9 mouse cellular contexts compared by ENCODE assay signal in genomic region chr8:4325751-4326036, GRCm38 (mm10). TPM values are rescaled to one million over a fixed set of nuclear protein-coding genes. Genes with fewer than 3 reads are reported as not detected.
DNase-seq lines count a peak whose midpoint lies in the region; ATAC-seq and TF ChIP-seq lines count a peak whose summit lies in the region.
"Had no signal": no experiment of that assay in that cellular context is flagged by ENCODE, and none has a peak within 500 bp of the region (broad histone marks: within the 10 kb centered on the region; RNA-seq: fewer than 3 reads in every experiment).

No protein-coding gene starts in this region.

- no peak for ATAC-seq in hindbrain, embryonic 11.5 days (ENCODE audit: low FRiP score)
- ATAC-seq in midbrain, embryonic 11.5 days (ENCODE audit: low FRiP score): no peak

- H3K4me1 ChIP-seq in kidney, adult 2 months (ENCODE audit: control insufficient read depth, insufficient read depth, low read length): peaks cover 28% of the 10 kb centered on the region
- H3K4me1 ChIP-seq in bone marrow, adult 2 months (ENCODE audit: control insufficient read depth, insufficient read depth, low read length): no peaks in the 10 kb centered on the region; the same call in 1 of the 2 replicates
- H3K4me1 ChIP-seq in hindbrain, embryonic 11.5 days (replicated peaks; ENCODE audit: control insufficient read depth, insufficient read depth, low read length): no peaks in the 10 kb centered on the region
- H3K4me1 ChIP-seq in midbrain, embryonic 11.5 days (ENCODE audit: control insufficient read depth, insufficient read depth, low read length): peaks cover 17% of the 10 kb centered on the region

- TF ChIP-seq POLR2A in kidney, adult 2 months (IDR thresholded peaks at IDR 0.05; ENCODE audit: low read depth, low read length): no peak
- TF ChIP-seq POLR2A in bone marrow, adult 2 months (IDR thresholded peaks at IDR 0.05; ENCODE audit: borderline replicate concordance, control insufficient read depth, low read depth, low read length): no peak

- no peaks in the 10 kb centered on the region for H3K9me3 ChIP-seq in hindbrain, embryonic 11.5 days (ENCODE audit: control insufficient read depth, low read length)
- no peaks in the 10 kb centered on the region for H3K9me3 ChIP-seq in midbrain, embryonic 11.5 days (ENCODE audit: control insufficient read depth, low read length)

- H3K27me3 ChIP-seq in kidney, adult 2 months (replicated peaks; ENCODE audit: control insufficient read depth, insufficient read depth, low read length): no peaks in the 10 kb centered on the region
- H3K27me3 ChIP-seq in hindbrain, embryonic 11.5 days (ENCODE audit: control insufficient read depth, insufficient read depth, low read length): no peaks in the 10 kb centered on the region
- H3K27me3 ChIP-seq in midbrain, embryonic 11.5 days (ENCODE audit: control insufficient read depth, insufficient read depth, low read length): no peaks in the 10 kb centered on the region
- H3K27me3 ChIP-seq: Patski had no signal

- peak overlapping the region; percentile 48 for H3K4me2 ChIP-seq in hindbrain, embryonic 11.5 days (replicated peaks; ENCODE audit: low read depth, low read length)
- H3K4me2 ChIP-seq in midbrain, embryonic 11.5 days: peak overlapping the region; percentile 49

- H3K9ac ChIP-seq in hindbrain, embryonic 11.5 days (ENCODE audit: low read depth, low read length): peak overlapping the region; percentile 93
- H3K9ac ChIP-seq in midbrain, embryonic 11.5 days (ENCODE audit: low read length): peak overlapping the region; percentile 98

- H3K27ac ChIP-seq in kidney, adult 2 months (ENCODE audit: insufficient read depth, low read depth, low read length): no peak overlapping the region
- H3K27ac ChIP-seq in bone marrow, adult 2 months (ENCODE audit: control insufficient read depth, insufficient read depth, low read depth, low read length, poor library complexity): peak overlapping the region; percentile 83; the same call in 1 of the 2 replicates
- no peak overlapping the region for H3K27ac ChIP-seq in hindbrain, embryonic 11.5 days (ENCODE audit: low read depth, low read length)
- H3K27ac ChIP-seq in midbrain, embryonic 11.5 days (ENCODE audit: low read depth, low read length): peak overlapping the region; percentile 50; the same call in 1 of the 2 replicates

- peak overlapping the region; percentile 82 for H3K4me3 ChIP-seq in kidney, adult 2 months (ENCODE audit: insufficient read depth, low read depth, low read length)
- H3K4me3 ChIP-seq in bone marrow, adult 2 months (replicated peaks; ENCODE audit: control insufficient read depth, low read depth, low read length): peak overlapping the region; percentile 95
- peak overlapping the region; percentile 85 for H3K4me3 ChIP-seq in hindbrain, embryonic 11.5 days (ENCODE audit: low read depth, low read length)
- H3K4me3 ChIP-seq in midbrain, embryonic 11.5 days (ENCODE audit: low read depth, low read length): peak overlapping the region; percentile 98

- no peak for DNase-seq in kidney, adult 2 months
- no peak for DNase-seq in kidney, postnatal 10 days
- DNase-seq in hindbrain, embryonic 11.5 days (ENCODE audit: low spot score): no peak
- no peak for DNase-seq in midbrain, embryonic 11.5 days (ENCODE audit: low spot score, missing footprints)
- DNase-seq in B cell, adult 2 months: no peak
- no peak for DNase-seq in layer of hippocampus, postnatal 25 days (ENCODE audit: extremely low spot score in 1 of 2, low spot score in 1 of 2)
- DNase-seq in layer of hippocampus, postnatal 36 days: no peak

- H3K36me3 ChIP-seq in kidney, adult 2 months (ENCODE audit: control insufficient read depth, insufficient read depth, low read length): no peaks in the 10 kb centered on the region; the same call in 1 of the 2 replicates
- H3K36me3 ChIP-seq in hindbrain, embryonic 11.5 days (ENCODE audit: control insufficient read depth, insufficient read depth, low read length): peaks cover 4% of the 10 kb centered on the region; the same call in 1 of the 2 replicates
- H3K36me3 ChIP-seq in midbrain, embryonic 11.5 days (ENCODE audit: control insufficient read depth, insufficient read depth, low read length): peaks cover 5% of the 10 kb centered on the region; the same call in 1 of the 2 replicates

- 33% methylated on average over 7 of the region's 7 CpGs for WGBS in kidney, adult 2 months
- WGBS in bone marrow, adult 2 months: 12% methylated on average over 7 of the region's 7 CpGs
- WGBS in hindbrain, embryonic 11.5 days: 46% methylated on average over 7 of the region's 7 CpGs
- 49% methylated on average over 7 of the region's 7 CpGs for WGBS in midbrain, embryonic 11.5 days

- no peak for TF ChIP-seq CTCF in kidney, adult 2 months (conservative IDR thresholded peaks at IDR 0.05; ENCODE audit: insufficient read depth, insufficient read length, low read depth, low read length)
- TF ChIP-seq CTCF in bone marrow, adult 2 months (IDR thresholded peaks at IDR 0.05; ENCODE audit: control insufficient read depth, insufficient read depth, low read length): no peak

RNA-seq across cellular contexts. Expression of gene Elavl1, which starts 0.5 kb away (rescaled TPM):
- 26.4 and 35.9 TPM in 2 replicates for polyA plus RNA-seq in kidney, adult 2 months (2012; rRNA removed)
- 21.7 and 28.5 TPM in 2 replicates for polyA plus RNA-seq in bone marrow, adult 2 months (2011; ENCODE audit: insufficient read depth, insufficient read length, low replicate concordance, missing spikeins)
- 313 and 314 TPM in 2 replicates for polyA plus RNA-seq in hindbrain, embryonic 11.5 days (2014; fragmentation: Nextera tagmentation; extraction: Ambion mirVana)
- 366 and 369 TPM in 2 replicates for polyA plus RNA-seq in midbrain, embryonic 11.5 days (2014; fragmentation: Nextera tagmentation; extraction: Ambion mirVana)
- total RNA-seq in layer of hippocampus, postnatal 25 days (2021): 10 to 100 TPM; 74.1 to 77.7 TPM
- total RNA-seq in layer of hippocampus, postnatal 36 days (2021): 10 to 100 TPM; 78.4 to 83.0 TPM

RNA-seq across cellular contexts. Expression of gene Ccl25, which starts 0.7 kb away (rescaled TPM):
- 4.9 and 5.2 TPM in 2 replicates for polyA plus RNA-seq in kidney, adult 2 months (2012; rRNA removed)
- 8.7 and 17.5 TPM in 2 replicates for polyA plus RNA-seq in bone marrow, adult 2 months (2011; ENCODE audit: insufficient read depth, insufficient read length, low replicate concordance, missing spikeins)
- polyA plus RNA-seq in hindbrain, embryonic 11.5 days (2014; fragmentation: Nextera tagmentation; extraction: Ambion mirVana): 19.4 and 21.9 TPM in 2 replicates
- polyA plus RNA-seq in midbrain, embryonic 11.5 days (2014; fragmentation: Nextera tagmentation; extraction: Ambion mirVana): 15.7 and 17.8 TPM in 2 replicates
- 10 to 100 TPM; 20.6 to 25.9 TPM for total RNA-seq in layer of hippocampus, postnatal 25 days (2021)
- total RNA-seq in layer of hippocampus, postnatal 36 days (2021): 10 to 100 TPM; 22.7 to 28.4 TPM

RNA-seq across cellular contexts. Expression of gene Timm44, which starts 50.0 kb away (rescaled TPM):
- 88.1 and 91.9 TPM in 2 replicates for polyA plus RNA-seq in kidney, adult 2 months (2012; rRNA removed)
- 46.5 and 48.3 TPM in 2 replicates for polyA plus RNA-seq in bone marrow, adult 2 months (2011; ENCODE audit: insufficient read depth, insufficient read length, low replicate concordance, missing spikeins)
- 59.6 and 59.7 TPM in 2 replicates for polyA plus RNA-seq in hindbrain, embryonic 11.5 days (2014; fragmentation: Nextera tagmentation; extraction: Ambion mirVana)
- polyA plus RNA-seq in midbrain, embryonic 11.5 days (2014; fragmentation: Nextera tagmentation; extraction: Ambion mirVana): 67.4 and 70.7 TPM in 2 replicates
- 10 to 100 TPM; 55.6 to 77.1 TPM for total RNA-seq in layer of hippocampus, postnatal 25 days (2021)
- 10 to 100 TPM; 62.6 to 72.6 TPM for total RNA-seq in layer of hippocampus, postnatal 36 days (2021)

Comparison
In these comparisons a context has a peak if more than half of its experiments do, and no peak if none do; other contexts are left out.
1. H3K27ac ChIP-seq: peak in bone marrow, adult 2 months (single experiment) and midbrain, embryonic 11.5 days (single experiment); none in kidney, adult 2 months (single experiment) and hindbrain, embryonic 11.5 days (single experiment).
2. Peak in every context shown above with its lines, with median percentiles within 50 percentile points of each other: H3K4me3 ChIP-seq.